Mouse (Mus musculus): ENCODE results near the gene Nat14. TPM values are rescaled to one million over a fixed set of nuclear protein-coding genes. Genes with fewer than 3 reads are reported as not detected.

The Nat14 gene
- total RNA-seq, 2 experiments from 2014 or later = 2.4 to 3.3 TPM

DNA sequence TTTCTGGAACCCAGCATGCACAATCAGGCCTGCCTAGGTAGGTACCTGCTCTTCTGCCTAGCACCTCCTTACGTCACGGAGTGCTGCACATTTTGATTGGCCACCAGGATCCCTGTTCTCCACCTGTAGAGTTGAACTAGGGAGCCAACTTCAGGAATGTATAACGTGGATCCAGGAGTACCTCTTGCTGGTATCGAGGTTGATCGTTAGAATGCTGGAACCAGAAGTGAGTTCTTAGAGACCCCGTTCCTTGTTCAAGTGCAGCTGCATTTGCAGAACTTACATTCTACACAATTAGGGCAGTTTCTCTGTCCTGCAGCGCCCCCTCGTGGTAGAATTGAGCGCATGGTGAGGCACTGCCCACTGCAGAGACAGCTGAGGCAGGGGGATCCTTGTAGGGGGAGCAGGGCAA is 18.2 kb downstream of the Nat14 start:
- intact Hi-C loops (cut with DNase I; ENCODE audit: low total_unique reads) = no loop called here
- peak; percentile 73 for DNase-seq

- no peak for DNase-seq
- intact Hi-C loops (cut with DNase I; ENCODE audit: low total_unique reads) = loop anchor here (2.0 kb wide), 2 partner anchors 22 to 104 kb away; partner anchors contain the start of gene Sbk2
These were observed 20.8 kb downstream of the Nat14 start for GRCm38 (mm10) chr7:4942673-4943072.

DNA sequence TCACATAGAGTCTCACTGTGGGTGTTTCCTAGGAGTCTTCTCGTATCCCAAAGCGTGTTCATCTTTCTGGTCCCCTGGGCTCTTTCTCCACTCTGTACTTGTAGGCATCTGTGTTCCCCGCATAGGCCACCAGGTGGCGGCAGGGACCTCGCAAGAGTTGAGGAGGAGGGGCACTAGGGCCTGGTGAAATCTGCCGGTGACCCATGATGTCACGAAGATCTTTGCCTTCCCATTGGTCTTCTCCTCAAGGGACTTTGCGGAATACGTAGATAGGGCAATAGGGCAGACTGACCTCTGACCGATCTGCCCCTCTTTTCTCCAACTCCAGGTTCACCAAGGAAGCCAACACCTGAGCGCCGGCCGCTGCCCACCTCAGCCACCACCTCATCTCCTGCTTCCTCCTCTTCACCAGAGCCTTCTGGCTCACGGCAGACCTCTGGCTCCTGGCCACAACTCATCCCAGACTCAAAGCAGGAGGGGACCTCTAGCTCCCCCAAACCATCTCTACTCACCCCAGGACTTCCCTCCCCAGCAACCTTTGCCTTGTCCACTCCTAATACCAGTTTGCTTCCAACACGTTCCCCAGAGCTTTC is 21.5 kb downstream of the Nat14 start:
- peak; percentile 91 for DNase-seq
- intact Hi-C loops (cut with DNase I; ENCODE audit: low total_unique reads) = loop anchor here (2.0 kb wide), 2 partner anchors 21 to 103 kb away; partner anchors contain the start of gene Sbk2

DNA sequence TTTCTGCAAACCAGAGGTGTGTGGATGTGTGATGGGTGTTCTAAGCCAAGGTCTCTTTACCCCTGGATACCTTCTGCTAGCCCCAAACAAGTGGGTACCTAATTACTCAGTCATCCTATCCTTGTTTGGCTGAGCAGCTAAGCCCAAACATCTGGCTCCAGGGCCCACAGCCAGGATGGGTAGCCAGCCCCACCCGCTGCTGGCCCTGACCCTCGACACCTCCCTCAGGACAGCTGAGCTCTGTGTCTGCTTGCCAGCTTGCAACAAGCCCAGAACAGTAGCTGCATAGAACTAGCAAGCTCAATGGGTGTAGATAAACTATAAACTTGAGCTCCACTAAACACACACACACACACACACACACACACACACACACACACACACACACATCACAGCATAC is 26.0 kb downstream of the Nat14 start:
- intact Hi-C loops (cut with DNase I; ENCODE audit: low total_unique reads) = no loop called here
- peak; percentile 89 for DNase-seq

DNA sequence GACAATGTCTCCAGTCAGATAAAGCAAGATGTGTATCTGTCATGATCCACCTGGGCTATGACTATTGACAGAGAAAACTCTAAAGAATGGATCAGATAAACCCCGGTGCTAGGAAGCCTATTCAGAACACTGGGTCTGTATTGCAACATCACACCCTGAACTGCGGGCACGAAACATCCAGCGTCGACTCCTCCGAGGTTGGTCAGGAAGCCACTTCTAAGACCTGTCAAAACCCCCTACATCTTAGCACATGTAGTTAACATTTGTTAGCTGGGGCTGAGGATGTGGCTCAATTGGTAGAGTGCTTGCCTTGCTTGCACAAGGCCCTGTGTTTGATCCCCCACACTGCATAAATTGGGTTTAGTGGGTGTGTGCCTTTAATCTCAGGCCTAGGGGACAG is 26.6 kb downstream of the Nat14 start:
- intact Hi-C loops (cut with DNase I; ENCODE audit: low total_unique reads) = no loop called here
- no peak for DNase-seq

DNA sequence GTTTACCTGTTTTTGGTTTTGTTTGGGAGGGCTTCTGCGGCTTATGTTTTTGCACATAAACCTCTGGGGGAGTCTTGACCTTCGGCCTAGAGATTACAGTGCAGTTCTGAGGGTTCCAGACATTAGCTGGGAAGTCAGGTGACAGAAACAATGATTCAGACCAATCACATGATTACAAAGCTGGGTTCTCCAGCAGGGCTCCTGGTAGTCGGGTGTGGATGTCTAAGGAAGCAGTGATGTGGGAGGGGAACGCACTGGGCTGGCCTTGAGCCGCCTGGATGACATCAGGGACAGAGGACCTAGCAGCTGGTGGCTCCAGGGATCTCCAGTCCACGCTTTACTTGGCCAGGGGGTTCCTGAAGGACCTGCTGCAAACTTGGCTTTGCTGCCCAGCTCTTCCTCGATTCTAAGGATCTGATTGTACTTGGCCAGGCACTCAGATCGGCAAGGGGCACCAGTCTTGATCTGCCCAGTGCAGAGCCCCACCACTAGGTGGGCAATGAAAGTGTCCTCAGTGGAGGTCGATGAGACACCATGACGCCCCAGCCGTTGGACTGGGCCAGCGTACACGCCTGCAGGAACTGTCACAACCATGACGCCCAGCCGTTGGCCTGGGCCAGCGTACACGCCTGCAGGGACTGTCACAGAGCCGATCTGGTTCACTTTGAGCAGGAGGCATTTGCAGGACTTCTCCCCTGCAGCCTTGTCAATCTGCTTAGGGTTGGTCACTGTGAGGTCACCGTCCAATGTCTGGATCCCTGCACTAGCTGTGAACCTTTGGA is 28.9 kb downstream of the Nat14 start:
- no peak for DNase-seq
- intact Hi-C loops (cut with DNase I; ENCODE audit: low total_unique reads) = no loop called here

DNA sequence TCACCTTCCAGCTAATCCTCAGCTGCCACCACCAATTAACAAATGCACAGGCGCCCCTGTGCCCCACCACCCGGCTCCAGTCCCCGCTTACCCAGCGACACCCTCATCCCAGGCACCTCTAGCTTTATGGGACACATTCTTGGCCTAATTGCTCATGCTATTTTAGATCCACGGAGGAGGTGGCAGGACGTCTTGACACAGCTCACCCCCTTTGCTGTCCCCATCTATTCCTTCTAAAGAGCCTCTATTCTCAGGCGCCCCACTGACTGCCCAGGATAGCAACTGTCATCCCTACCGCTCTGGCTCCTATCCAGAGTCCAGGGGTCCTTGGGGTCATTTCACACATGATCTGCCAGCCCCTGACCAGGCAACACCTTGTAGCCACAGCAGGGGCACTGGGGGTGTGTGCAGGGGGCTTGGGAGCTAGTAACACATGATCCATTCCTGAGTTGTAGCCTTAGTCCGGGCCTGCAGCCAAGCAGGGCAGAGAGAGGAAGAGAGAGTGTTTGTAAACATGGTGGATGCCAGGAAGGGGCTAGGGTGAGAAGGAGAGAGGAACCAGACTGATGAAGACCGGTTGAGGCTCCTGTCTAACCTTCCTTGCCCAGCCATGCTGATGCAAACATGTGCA is 32.1 kb downstream of the Nat14 start:
- DNase-seq = no peak
- intact Hi-C loops (cut with DNase I; ENCODE audit: low total_unique reads) = no loop called here

- DNase-seq = no peak
- intact Hi-C loops (cut with DNase I; ENCODE audit: low total_unique reads) = no loop called here
These were observed 35.5 kb downstream of the Nat14 start for GRCm38 (mm10) chr7:4957361-4957760.

- DNase-seq = no peak
- intact Hi-C loops (cut with DNase I; ENCODE audit: low total_unique reads) = no loop called here
These were observed 41.7 kb downstream of the Nat14 start for GRCm38 (mm10) chr7:4963527-4963926.

DNA sequence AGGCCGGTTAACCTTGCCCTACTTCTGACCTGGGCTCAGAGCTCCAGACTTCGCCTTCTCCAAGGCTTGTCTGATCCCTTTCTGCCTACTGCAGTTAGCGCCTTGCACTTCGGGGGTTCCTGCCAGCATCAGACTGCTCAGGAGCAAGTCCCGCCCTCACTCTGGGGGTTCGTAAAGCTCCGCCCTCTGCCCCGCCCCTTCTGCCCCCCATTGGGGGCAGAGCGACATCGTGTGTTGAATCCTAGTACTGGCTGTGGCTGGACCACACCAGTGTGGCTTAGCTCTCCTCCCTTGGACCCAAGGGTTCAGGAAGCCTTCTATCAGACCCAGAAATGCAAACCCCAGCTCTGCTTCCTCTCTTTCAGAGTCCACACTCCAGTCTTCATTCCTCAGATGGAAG is 42.4 kb downstream of the Nat14 start, which contains the start of gene Sbk2:
Gene Sbk2, minus strand, starts transcription at position 135 of the 400 bp plus-strand sequence.
- peak; percentile 90 for DNase-seq
- intact Hi-C loops (cut with DNase I; ENCODE audit: low total_unique reads) = loop anchor here (2.0 kb wide), 1 partner anchor 21 kb away; no protein-coding TSS in a partner anchor

DNA sequence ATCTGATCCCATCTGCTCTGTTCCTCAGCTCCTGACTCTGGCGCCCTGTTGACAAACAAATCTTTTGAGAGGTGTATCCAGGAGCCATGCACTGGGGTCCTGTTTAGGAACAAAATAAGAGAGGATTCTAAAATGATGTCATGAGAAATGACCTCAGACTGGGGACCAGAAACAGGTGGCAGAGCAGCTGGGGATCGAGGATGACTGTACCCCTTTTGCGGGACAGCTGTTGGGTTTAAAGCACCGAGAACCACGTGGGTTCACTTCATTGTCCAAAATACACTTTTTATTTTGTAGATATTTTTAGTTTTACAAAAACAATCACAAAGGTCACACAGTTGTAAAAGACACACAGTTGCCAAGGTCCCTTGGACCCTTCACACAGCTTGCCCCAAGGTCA is 43.2 kb downstream of the Nat14 start:
- intact Hi-C loops (cut with DNase I; ENCODE audit: low total_unique reads) = loop anchor here (2.0 kb wide), 1 partner anchor 22 kb away; no protein-coding TSS in a partner anchor
- no peak for DNase-seq

- no peak for DNase-seq
- intact Hi-C loops (cut with DNase I; ENCODE audit: low total_unique reads) = no loop called here
These were observed 49.2 kb downstream of the Nat14 start, which contains the start of gene Sbk3 for GRCm38 (mm10) chr7:4971068-4971467. TSS of gene Sbk3 (minus strand) at chr7:4971168.

- no peak for DNase-seq
- intact Hi-C loops (cut with DNase I; ENCODE audit: low total_unique reads) = no loop called here
These were observed 49.9 kb downstream of the Nat14 start for GRCm38 (mm10) chr7:4971710-4972109.

DNA sequence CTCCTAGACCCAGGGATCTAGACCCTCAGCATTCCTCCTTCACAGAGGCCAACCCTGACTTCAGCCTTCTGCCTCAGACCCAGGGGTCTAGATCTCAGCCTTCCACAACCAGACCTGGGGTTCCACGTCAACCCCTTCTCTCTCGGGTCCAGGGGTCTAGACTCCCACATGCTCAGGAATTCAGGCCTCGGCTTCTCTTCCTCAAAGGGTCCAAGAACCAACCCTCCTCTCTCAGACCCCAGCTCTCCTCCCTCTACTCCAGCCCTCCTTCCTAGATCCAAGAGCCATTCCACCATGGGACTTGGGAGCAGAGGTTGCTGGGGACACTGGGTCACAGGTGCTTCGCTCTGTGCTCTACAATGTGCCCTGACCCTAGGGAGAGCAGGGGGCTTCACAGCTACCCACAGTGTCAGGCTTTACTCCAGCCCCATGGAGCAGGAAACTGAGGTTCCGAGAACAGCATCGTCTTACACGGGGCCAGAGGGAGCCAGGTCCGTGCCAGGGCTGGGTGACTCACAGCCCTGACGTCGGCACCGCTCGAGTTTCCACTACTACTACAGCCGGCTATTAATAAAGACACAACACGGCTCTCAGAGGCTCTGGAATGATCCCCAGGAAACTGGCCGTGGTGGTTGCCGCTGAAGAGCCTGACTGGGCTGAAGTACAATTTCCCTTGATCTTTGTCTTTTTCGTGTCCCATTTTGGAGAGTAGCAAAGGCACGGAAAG is 50.7 kb downstream of the Nat14 start:
- intact Hi-C loops (cut with DNase I; ENCODE audit: low total_unique reads) = no loop called here
- DNase-seq = peak; percentile 82

Other genes with a start within 250 kb of the Nat14 start
- 10 to 100 TPM; 19.7 to 20.3 TPM for gene Hspbp1, start 237.0 kb upstream of the Nat14 start, total RNA-seq (2021)
- gene Brsk1, start 231.4 kb upstream of the Nat14 start, total RNA-seq (2021) = 1 to 10 TPM; 1.8 to 2.3 TPM
- under 1 TPM in 1 of 2 experiments, not detected in 1; 0.12 TPM for gene Tmem150b, start 196.8 kb upstream of the Nat14 start, total RNA-seq (2021)
- gene Kmt5c, start 181.9 kb upstream of the Nat14 start, total RNA-seq (2021) = 10 to 100 TPM; 18.9 to 19.9 TPM
- gene Cox6b2, start 168.9 kb upstream of the Nat14 start, total RNA-seq (2021) = 1 to 10 TPM; 2.6 to 2.9 TPM
- gene Fam71e2, start 150.7 kb upstream of the Nat14 start, total RNA-seq (2021) = not detected
- gene Il11, start 139.2 kb upstream of the Nat14 start, total RNA-seq (2021) = under 1 TPM in 1 of 2 experiments, not detected in 1; 0.13 TPM
- gene Tmem190, start 139.1 kb upstream of the Nat14 start, total RNA-seq (2021) = not detected
- 1 to 10 TPM; 2.5 to 4.1 TPM for gene Tmem238, start 132.4 kb upstream of the Nat14 start, total RNA-seq (2021)
- gene Rpl28, start 129.2 kb upstream of the Nat14 start, total RNA-seq (2021) = 100 to 1,000 TPM; 613 to 657 TPM
- gene Ube2s, start 109.4 kb upstream of the Nat14 start, total RNA-seq (2021) = 10 to 100 TPM; 79.5 to 80.4 TPM
- gene Shisa7, start 77.3 kb upstream of the Nat14 start, total RNA-seq (2021) = not detected
- 1 to 10 TPM; 2.4 TPM for gene Isoc2b, start 51.8 kb upstream of the Nat14 start, total RNA-seq (2021)
- gene Isoc2a, start 44.9 kb upstream of the Nat14 start, total RNA-seq (2021) = 10 to 100 TPM; 15.8 to 16.7 TPM
- not detected for gene Gm36210, start 15.5 kb upstream of the Nat14 start, total RNA-seq (2021)
- gene Zfp628, start 6.8 kb upstream of the Nat14 start, total RNA-seq (2021) = 1 to 10 TPM; 7.9 to 8.4 TPM
- gene Ssc5d, start 3.8 kb downstream of the Nat14 start, total RNA-seq (2021) = 10 to 100 TPM; 28.5 to 33.4 TPM
- gene Sbk2, start 42.4 kb downstream of the Nat14 start, total RNA-seq (2021) = 10 to 100 TPM; 39.9 to 51.4 TPM
- 1 to 10 TPM in 1 of 2 experiments, under 1 TPM in 1; 0.33 to 1.0 TPM for gene Sbk3, start 49.1 kb downstream of the Nat14 start, total RNA-seq (2021)
- 10 to 100 TPM in 1 of 2 experiments, 1 to 10 TPM in 1; 9.0 to 10.5 TPM for gene Zfp579, start 74.1 kb downstream of the Nat14 start, total RNA-seq (2021)
- gene Zfp524, start 92.4 kb downstream of the Nat14 start, total RNA-seq (2021) = 1 to 10 TPM; 5.8 to 6.0 TPM
- gene Fiz1, start 92.7 kb downstream of the Nat14 start, total RNA-seq (2021) = 10 to 100 TPM; 16.3 to 16.5 TPM
- gene Gm44973, start 93.5 kb downstream of the Nat14 start, total RNA-seq (2021) = not detected
- gene Zfp865, start 98.3 kb downstream of the Nat14 start, total RNA-seq (2021) = 10 to 100 TPM; 12.6 to 13.4 TPM
- gene Ccdc106, start 98.5 kb downstream of the Nat14 start, total RNA-seq (2021) = under 1 TPM; 0.31 to 0.33 TPM
- gene 4632433K11Rik, start 112.1 kb downstream of the Nat14 start, total RNA-seq (2021) = not detected
- gene Zfp784, start 116.4 kb downstream of the Nat14 start, total RNA-seq (2021) = 1 to 10 TPM; 4.3 to 5.0 TPM
- 1 to 10 TPM; 5.6 to 6.6 TPM for gene Zfp580, start 129.5 kb downstream of the Nat14 start, total RNA-seq (2021)
- gene U2af2, start 140.1 kb downstream of the Nat14 start, total RNA-seq (2021) = 10 to 100 TPM; 52.0 to 62.2 TPM
- 100 to 1,000 TPM; 100 to 107 TPM for gene Epn1, start 158.2 kb downstream of the Nat14 start, total RNA-seq (2021)
- gene Rfpl4, start 194.9 kb downstream of the Nat14 start, total RNA-seq (2021) = not detected
- 1 to 10 TPM; 1.4 to 1.7 TPM for gene Rasl2-9, start 203.9 kb downstream of the Nat14 start, total RNA-seq (2021)
- gene Vmn1r55, start 227.6 kb downstream of the Nat14 start, total RNA-seq (2021) = not detected